Mouse (Mus musculus) liver, embryonic 15.5 days (tissue): ENCODE data around the gene Acot8. TPM values are rescaled to one million over a fixed set of nuclear protein-coding genes. Genes with fewer than 3 reads are reported as not detected.
A peak's percentile ranks its signal among the peaks of the same experiment; 100 is the strongest.

Experiments
- ATAC-seq: fragments of 200-750 bp; cut with Nextera tagmentation; 2 replicates; pipeline ENCODE4 v1.8.0; 2017; ENCODE audit warnings: moderate number of reproducible peaks, mild to moderate bottlenecking, moderate library complexity; ENCODE audit not compliant: insufficient read depth
- H3K27ac ChIP-seq: fragments of 300-500 bp; sonication (generic); replicated peaks from 2 replicates; pipeline ENCODE4 v1.5.1; 2015; ENCODE audit warnings: mild to moderate bottlenecking, inconsistent platforms
- H3K27me3 ChIP-seq: fragments of 300-500 bp; sonication (generic); 2 replicates; pipeline ENCODE4 v1.6.1; 2015; ENCODE audit warnings: mild to moderate bottlenecking, inconsistent platforms
- H3K36me3 ChIP-seq: fragments of 300-500 bp; sonication (generic); replicated peaks from 2 replicates; pipeline ENCODE4 v1.6.1; 2015; ENCODE audit warnings: moderate library complexity, mild to moderate bottlenecking, inconsistent platforms
- H3K4me1 ChIP-seq: fragments of 300-500 bp; sonication (generic); replicated peaks from 2 replicates; pipeline ENCODE4 v1.6.1; 2015; ENCODE audit warnings: inconsistent platforms
- H3K4me2 ChIP-seq: fragments of 300-500 bp; sonication (generic); 2 replicates; pipeline ENCODE4 v1.6.1; 2015; ENCODE audit warnings: moderate library complexity, mild to moderate bottlenecking, inconsistent platforms
- H3K4me3 ChIP-seq: fragments of 300-500 bp; sonication (generic); replicated peaks from 2 replicates; pipeline ENCODE4 v1.5.1; 2015; ENCODE audit warnings: mild to moderate bottlenecking, inconsistent platforms
- H3K9ac ChIP-seq: fragments of 300-500 bp; sonication (generic); 2 replicates; pipeline ENCODE4 v1.6.1; 2015; ENCODE audit warnings: moderate library complexity, mild to moderate bottlenecking, inconsistent platforms
- H3K9me3 ChIP-seq: fragments of 300-500 bp; sonication (generic); replicated peaks from 2 replicates; pipeline ENCODE4 v1.6.1; 2016; ENCODE audit warnings: inconsistent platforms
- WGBS: fragments of 180-500 bp; shearing (Covaris S2); methylation state at CpG from one replicate; pipeline ENCODE4 v1.1.7; 2015; ENCODE audit warnings: mixed read lengths; ENCODE audit not compliant: insufficient replicate concordance; 5-methylcytosine and 5-hydroxymethylcytosine counted together
- polyA plus RNA-seq: library from polyadenylated mRNA; unstranded; fragments of >200 nt; fragmentation: Nextera tagmentation; extraction: Ambion mirVana; gene quantifications from 2 replicates; pipeline ENCODE4 v1.2.1, GENCODE M21; 2015

The Acot8 gene
- polyA plus RNA-seq, 1 experiment from 2014 or later: 21.3 TPM

- H3K27ac ChIP-seq: peak overlapping the region; percentile 97
- ATAC-seq: no peak
- H3K27me3 ChIP-seq: no peaks in the 10 kb centered on the region
- H3K4me1 ChIP-seq: peaks cover 55% of the 10 kb centered on the region
- H3K36me3 ChIP-seq: peaks cover 100% of the 10 kb centered on the region
- H3K9ac ChIP-seq: no peak overlapping the region; the same call in 1 of the 2 replicates
- no peak overlapping the region for H3K4me2 ChIP-seq
- no peak overlapping the region for H3K4me3 ChIP-seq
- H3K9me3 ChIP-seq: no peaks in the 10 kb centered on the region
- 58% methylated on average over 11 of the region's 11 CpGs for WGBS
These were observed 50.6 kb downstream of the Acot8 start for GRCm38 (mm10) chr2:164754105-164754504.

GRCm38 (mm10) chr2:164752454-164752853 is 52.2 kb downstream of the Acot8 start:
- no peak overlapping the region for H3K9ac ChIP-seq
- H3K4me2 ChIP-seq: no peak overlapping the region
- no peak overlapping the region for H3K27ac ChIP-seq
- H3K36me3 ChIP-seq: peaks cover 100% of the 10 kb centered on the region
- no peaks in the 10 kb centered on the region for H3K27me3 ChIP-seq
- no peaks in the 10 kb centered on the region for H3K9me3 ChIP-seq
- peaks cover 54% of the 10 kb centered on the region for H3K4me1 ChIP-seq
- WGBS: 88% methylated on average over 2 of the region's 2 CpGs
- ATAC-seq: no peak
- no peak overlapping the region for H3K4me3 ChIP-seq

GRCm38 (mm10) chr2:164748991-164749390 is 55.7 kb downstream of the Acot8 start:
- 85% methylated on average over 6 of the region's 6 CpGs for WGBS
- peaks cover 61% of the 10 kb centered on the region for H3K4me1 ChIP-seq
- ATAC-seq: no peak
- H3K4me3 ChIP-seq: 0 out of 2 replicates have a peak overlapping the region, but pooled peaks have one; percentile 90
- peak overlapping the region; percentile 85 for H3K4me2 ChIP-seq
- peak overlapping the region; percentile 58 for H3K27ac ChIP-seq
- peaks cover 5% of the 10 kb centered on the region for H3K27me3 ChIP-seq
- H3K9me3 ChIP-seq: no peaks in the 10 kb centered on the region
- H3K36me3 ChIP-seq: peaks cover 68% of the 10 kb centered on the region
- no peak overlapping the region for H3K9ac ChIP-seq

GRCm38 (mm10) chr2:164748191-164748590 is 56.5 kb downstream of the Acot8 start:
- peak; percentile 29 for ATAC-seq
- peak overlapping the region; percentile 85 for H3K4me2 ChIP-seq
- H3K27me3 ChIP-seq: peaks cover 13% of the 10 kb centered on the region
- H3K9ac ChIP-seq: no peak overlapping the region
- peak overlapping the region; percentile 90; the same call in 1 of the 2 replicates for H3K4me3 ChIP-seq
- peaks cover 60% of the 10 kb centered on the region for H3K36me3 ChIP-seq
- H3K9me3 ChIP-seq: no peaks in the 10 kb centered on the region
- H3K27ac ChIP-seq: peak overlapping the region; percentile 58
- WGBS: 52% methylated on average over 4 of the region's 4 CpGs
- H3K4me1 ChIP-seq: peaks cover 61% of the 10 kb centered on the region

- Histone ChIP-seq H3K4me2 (peak overlapping the region; percentile 85), H3K4me3 (peak overlapping the region; percentile 90)
These were observed 58.0 kb downstream of the Acot8 start for GRCm38 (mm10) chr2:164746693-164747092.

GRCm38 (mm10) chr2:164745843-164746479 is 58.7 kb downstream of the Acot8 start, which contains the start of the genes Wfdc3 and Dnttip1:
Wfdc3 (minus strand) TSS chr2:164745931.
Dnttip1 (plus strand) TSS chr2:164745983.
- H3K9me3 ChIP-seq: no peaks in the 10 kb centered on the region
- peak; percentile 84 for ATAC-seq
- under 1% methylated on average over 70 of the region's 70 CpGs for WGBS

More at GRCm38 (mm10) chr2:164746693-164747092, 58.0 kb downstream of the Acot8 start:
- H3K9ac ChIP-seq: peak overlapping the region; percentile 98
- 31% methylated on average over 8 of the region's 8 CpGs for WGBS
- peaks cover 45% of the 10 kb centered on the region for H3K36me3 ChIP-seq
- H3K9me3 ChIP-seq: no peaks in the 10 kb centered on the region
- H3K27me3 ChIP-seq: peaks cover 22% of the 10 kb centered on the region
- peak overlapping the region; percentile 93 for H3K27ac ChIP-seq
- peaks cover 52% of the 10 kb centered on the region for H3K4me1 ChIP-seq
- ATAC-seq: peak; percentile 27

GRCm38 (mm10) chr2:164744987-164745386 is 59.7 kb downstream of the Acot8 start:
- Histone ChIP-seq H3K9me3 (no peaks in the 10 kb centered on the region), H3K27me3 (peaks cover 31% of the 10 kb centered on the region), H3K4me2 (peak overlapping the region; percentile 85), H3K4me1 (peaks cover 51% of the 10 kb centered on the region), H3K9ac (peak overlapping the region; percentile 98), H3K36me3 (peaks cover 28% of the 10 kb centered on the region), H3K4me3 (peak overlapping the region; percentile 90), H3K27ac (peak overlapping the region; percentile 93)
- ATAC-seq: no peak
- WGBS: 48% methylated on average over 13 of the region's 13 CpGs

More at GRCm38 (mm10) chr2:164745843-164746479, 58.7 kb downstream of the Acot8 start, which contains the start of the genes Wfdc3 and Dnttip1:
- Histone ChIP-seq H3K27ac (peak within 1 kb of the TSS; percentile 93), H3K36me3 (peaks cover 38% of the 10 kb centered on the region), H3K4me2 (peak within 1 kb of the TSS; percentile 85), H3K9ac (peak within 1 kb of the TSS; percentile 98), H3K4me3 (peak within 1 kb of the TSS; percentile 90), H3K4me1 (peaks cover 51% of the 10 kb centered on the region), H3K27me3 (peaks cover 25% of the 10 kb centered on the region)

Other genes starting within 250 kb of the Acot8 start
- 1.7 TPM in 2 replicates for gene Wfdc2, start 242.5 kb downstream of the Acot8 start, polyA plus RNA-seq
- not detected in 2 replicates for gene Spint3, start 231.4 kb downstream of the Acot8 start, polyA plus RNA-seq
- gene Wfdc6a, start 219.4 kb downstream of the Acot8 start, polyA plus RNA-seq: not detected in 2 replicates
- gene Eppin, start 211.3 kb downstream of the Acot8 start, polyA plus RNA-seq: not detected in 2 replicates
- not detected in 2 replicates for gene Wfdc6b, start 191.4 kb downstream of the Acot8 start, polyA plus RNA-seq
- not detected in 2 replicates for gene Wfdc8, start 191.3 kb downstream of the Acot8 start, polyA plus RNA-seq
- gene Wfdc16, start 166.1 kb downstream of the Acot8 start, polyA plus RNA-seq: not detected in 2 replicates
- gene Wfdc10, start 148.8 kb downstream of the Acot8 start, polyA plus RNA-seq: not detected in 2 replicates
- gene Wfdc9, start 148.3 kb downstream of the Acot8 start, polyA plus RNA-seq: not detected in 2 replicates
- gene Wfdc11, start 130.8 kb downstream of the Acot8 start, polyA plus RNA-seq: not detected in 2 replicates
- not detected in 2 replicates for gene Wfdc13, start 119.8 kb downstream of the Acot8 start, polyA plus RNA-seq
- gene Spint4, start 106.4 kb downstream of the Acot8 start, polyA plus RNA-seq: not detected in 2 replicates
- gene Spint5, start 89.6 kb downstream of the Acot8 start, polyA plus RNA-seq: not detected in 2 replicates
- 2.3 and 2.4 TPM in 2 replicates for gene Wfdc3, start 59.0 kb downstream of the Acot8 start, polyA plus RNA-seq
- 40.5 and 41.1 TPM in 2 replicates for gene Dnttip1, start 58.9 kb downstream of the Acot8 start, polyA plus RNA-seq
- 682 and 720 TPM in 2 replicates for gene Ube2c, start 35.0 kb downstream of the Acot8 start, polyA plus RNA-seq
- 27.2 and 51.1 TPM in 2 replicates for gene Tnnc2, start 24.9 kb downstream of the Acot8 start, polyA plus RNA-seq
- gene Snx21, start 19.1 kb downstream of the Acot8 start, polyA plus RNA-seq: 5.6 and 7.9 TPM in 2 replicates
- gene Zswim3, start 216 bp upstream of the Acot8 start, polyA plus RNA-seq: 4.3 and 5.5 TPM in 2 replicates
- gene Zswim1, start 17.8 kb upstream of the Acot8 start, polyA plus RNA-seq: 4.4 TPM in 2 replicates
- not detected in 2 replicates for gene Spata25, start 23.7 kb upstream of the Acot8 start, polyA plus RNA-seq
- 75.4 and 81.1 TPM in 2 replicates for gene Ctsa, start 28.0 kb upstream of the Acot8 start, polyA plus RNA-seq
- gene Neurl2, start 28.6 kb upstream of the Acot8 start, polyA plus RNA-seq: 1.5 and 2.5 TPM in 2 replicates
- gene Pltp, start 52.8 kb upstream of the Acot8 start, polyA plus RNA-seq: 17.8 and 23.5 TPM in 2 replicates
- 38.3 and 40.7 TPM in 2 replicates for gene Pcif1, start 74.4 kb upstream of the Acot8 start, polyA plus RNA-seq
- 5.9 and 6.9 TPM in 2 replicates for gene Zfp335, start 106.9 kb upstream of the Acot8 start, polyA plus RNA-seq
- 5.9 and 10.2 TPM in 2 replicates for gene Mmp9, start 135.9 kb upstream of the Acot8 start, polyA plus RNA-seq
- gene Slc12a5, start 155.9 kb upstream of the Acot8 start, polyA plus RNA-seq: 0.26 and 0.37 TPM in 2 replicates
- gene Ncoa5, start 230.0 kb upstream of the Acot8 start, polyA plus RNA-seq: 14.2 and 14.5 TPM in 2 replicates